Mouse (Mus musculus) erythroblast, embryonic 14.5 days (primary cell): ENCODE measurements around the gene H2-Ke6.
"Not testable (repeated sequence)": the region's sequence is repeated elsewhere in the genome, so short reads cannot be mapped to it uniquely, and the experiment has no call there.

Experiments used
- GATA1 ChIP-seq: IDR thresholded peaks from 2 replicates; pipeline ENCODE4 v1.6.1; 2012; ENCODE audit warnings: low read length, inconsistent platforms, mixed read lengths
- TAL1 ChIP-seq: IDR thresholded peaks from 3 replicates; pipeline ENCODE4 v1.6.1; 2012; ENCODE audit warnings: low read length, inconsistent platforms, mixed read lengths

DNA sequence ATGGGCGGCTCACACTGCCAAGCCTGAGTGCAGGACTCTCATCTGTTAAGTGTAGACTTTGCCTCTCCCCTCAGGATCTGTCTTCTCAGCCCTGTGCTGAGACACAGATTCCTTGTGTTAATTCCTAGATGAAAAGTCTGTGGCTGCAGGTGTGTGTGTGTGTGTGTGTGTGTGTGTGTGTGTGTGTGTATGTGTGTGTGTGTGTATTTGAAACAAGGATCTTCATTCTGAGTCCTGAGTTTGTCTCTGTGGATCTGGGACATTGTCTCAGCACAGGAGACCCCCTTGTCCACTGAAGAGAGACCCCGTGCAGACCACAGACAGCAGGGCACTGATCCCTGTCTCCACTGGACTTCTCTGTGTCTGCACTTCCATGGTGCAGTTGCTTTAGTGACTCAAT, 27.1 kb downstream of the H2-Ke6 start:
- not testable (repeated sequence) for TF ChIP-seq GATA1, TAL1
